Mouse (Mus musculus): ENCODE data around the gene Elobl.

- TF ChIP-seq CTCF (IDR thresholded peaks at IDR 0.05; ENCODE audit: low read depth, low read length) (peak; percentile 14; the same call in 1 of the 2 replicates), POLR2AphosphoS5 (IDR thresholded peaks at IDR 0.05; ENCODE audit: insufficient replicate concordance, low read depth, low read length) (no peak), GATA1 (IDR thresholded peaks at IDR 0.05; ENCODE audit: borderline replicate concordance, low read length) (no peak)
Observed at GRCm38 (mm10) chr11:88955217-88955969, 11.3 kb downstream of the Elobl start, which contains the start of gene Scpep1.
